Mouse (Mus musculus) heart, embryonic 14.5 days (tissue): ENCODE measurements around the gene Tmem81. TPM values are rescaled to one million over a fixed set of nuclear protein-coding genes. Genes with fewer than 3 reads are reported as not detected.

Experiments used
- ATAC-seq: fragments of 200-750 bp; cut with Nextera tagmentation; 2 replicates; pipeline ENCODE4 v1.8.0; 2017; ENCODE audit warnings: low read depth, moderate TSS enrichment; ENCODE audit not compliant: insufficient number of reproducible peaks, insufficient read depth, low FRiP score
- H3K27ac ChIP-seq, 2 experiments: fragments of 200-500 bp in 1 of 2; fragments of 300-500 bp in 1 of 2; sonication (generic) in 1 of 2; replicated peaks in 1 of 2; 2 replicates each; pipeline ENCODE4 v1.5.1; 2012 to 2014; ENCODE audit warnings: low read depth in 2 of 2, low read length in 2 of 2, control low read depth in 1 of 2, mild to moderate bottlenecking in 1 of 2, mixed read lengths in 1 of 2; ENCODE audit not compliant: control insufficient read depth in 1 of 2, insufficient read depth in 1 of 2
- H3K27me3 ChIP-seq: fragments of 300-500 bp; sonication (generic); 2 replicates; pipeline ENCODE4 v1.6.1; 2014; ENCODE audit warnings: mild to moderate bottlenecking, low read length, control low read depth; ENCODE audit not compliant: control insufficient read depth, insufficient read depth
- H3K36me3 ChIP-seq: fragments of 300-500 bp; sonication (generic); 2 replicates; pipeline ENCODE4 v1.6.1; 2014; ENCODE audit warnings: mild to moderate bottlenecking, control low read depth, low read length, mixed read lengths; ENCODE audit not compliant: control insufficient read depth, insufficient read depth
- H3K4me1 ChIP-seq, 2 experiments: fragments of 200-500 bp in 1 of 2; fragments of 300-500 bp in 1 of 2; sonication (generic) in 1 of 2; 2 replicates each; pipeline ENCODE4 v1.6.1; 2012 to 2014; ENCODE audit warnings: low read length in 2 of 2, control low read depth in 1 of 2, mixed read lengths in 1 of 2; ENCODE audit not compliant: control insufficient read depth in 2 of 2, insufficient read depth in 2 of 2
- H3K4me2 ChIP-seq: fragments of 300-500 bp; sonication (generic); 2 replicates; pipeline ENCODE4 v1.6.1; 2014; ENCODE audit warnings: mild to moderate bottlenecking, low read length
- H3K4me3 ChIP-seq, 2 experiments: fragments of 200-500 bp in 1 of 2; fragments of 300-500 bp in 1 of 2; sonication (generic) in 1 of 2; 2 replicates each; pipeline ENCODE4 v1.5.1; 2012 to 2014; ENCODE audit warnings: low read length in 2 of 2, mild to moderate bottlenecking in 2 of 2, control low read depth in 1 of 2, low read depth in 1 of 2, moderate library complexity in 1 of 2; ENCODE audit not compliant: control insufficient read depth in 1 of 2, insufficient read depth in 1 of 2
- H3K9ac ChIP-seq: fragments of 300-500 bp; sonication (generic); 2 replicates; pipeline ENCODE4 v1.6.1; 2014; ENCODE audit warnings: mild to moderate bottlenecking, low read length
- H3K9me3 ChIP-seq: fragments of 300-500 bp; sonication (generic); 2 replicates; pipeline ENCODE4 v1.6.1; 2016; ENCODE audit warnings: low read length, control low read depth; ENCODE audit not compliant: control insufficient read depth
- WGBS: fragments of 180-500 bp; shearing (Covaris S2); extraction: QIAGEN DNeasy Blood & Tissue Kit; methylation state at CpG from one replicate; pipeline ENCODE4 v1.1.7; 2014; 5-methylcytosine and 5-hydroxymethylcytosine counted together
- polyA plus RNA-seq: library from polyadenylated mRNA; unstranded; fragments of >200 nt; fragmentation: Nextera tagmentation; extraction: Ambion mirVana; gene quantifications from 2 replicates; pipeline ENCODE4 v1.2.1, GENCODE M21; 2014

The Tmem81 gene
- polyA plus RNA-seq, 1 experiment from 2014 or later: 1.1 TPM

- Histone ChIP-seq H3K27me3 (peaks cover 42% of the 10 kb centered on the region), H3K4me3 (no peak overlapping the region), H3K27ac (no peak overlapping the region), H3K9me3 (no peaks in the 10 kb centered on the region), H3K9ac (no peak overlapping the region), H3K36me3 (no peaks in the 10 kb centered on the region), H3K4me2 (no peak overlapping the region), H3K4me1 (peaks cover 0 to 2% of the 10 kb centered on the region in 2 experiments; a peak in 1 of 4 replicates)
- ATAC-seq: no peak
- WGBS: 78% methylated on average over 19 of the region's 19 CpGs
Measured at GRCm38 (mm10) chr1:132528647-132529334, 22.8 kb downstream of the Tmem81 start.

GRCm38 (mm10) chr1:132530631-132531191 lies 24.7 kb downstream of the Tmem81 start:
- Histone ChIP-seq H3K9ac (no peak overlapping the region), H3K27me3 (peaks cover 49% of the 10 kb centered on the region), H3K27ac (no peak overlapping the region), H3K36me3 (no peaks in the 10 kb centered on the region), H3K4me2 (no peak overlapping the region), H3K4me3 (no peak overlapping the region), H3K9me3 (no peaks in the 10 kb centered on the region), H3K4me1 (peaks cover 0 to 2% of the 10 kb centered on the region in 2 experiments; a peak in 1 of 4 replicates)
- 11% methylated on average over 5 of the region's 5 CpGs for WGBS
- ATAC-seq: no peak

GRCm38 (mm10) chr1:132532521-132532920 lies 26.5 kb downstream of the Tmem81 start:
- 52% methylated on average over 9 of the region's 9 CpGs for WGBS
- Histone ChIP-seq H3K9me3 (no peaks in the 10 kb centered on the region), H3K4me1 (no peaks in the 10 kb centered on the region; a peak in 1 of 4 replicates), H3K27ac (no peak overlapping the region), H3K9ac (no peak overlapping the region), H3K4me3 (no peak overlapping the region), H3K36me3 (no peaks in the 10 kb centered on the region), H3K4me2 (no peak overlapping the region), H3K27me3 (peaks cover 48% of the 10 kb centered on the region)
- no peak for ATAC-seq

GRCm38 (mm10) chr1:132533840-132534239 lies 27.8 kb downstream of the Tmem81 start:
- H3K27ac ChIP-seq: no peak overlapping the region
- 6% methylated on average over 8 of the region's 8 CpGs for WGBS
- peaks cover 56% of the 10 kb centered on the region for H3K27me3 ChIP-seq
- no peak for ATAC-seq
- H3K4me3 ChIP-seq: no peak overlapping the region
- no peaks in the 10 kb centered on the region for H3K9me3 ChIP-seq
- H3K4me1 ChIP-seq: no peaks in the 10 kb centered on the region; a peak in 1 of 4 replicates
- no peaks in the 10 kb centered on the region for H3K36me3 ChIP-seq
- H3K4me2 ChIP-seq: no peak overlapping the region
- no peak overlapping the region for H3K9ac ChIP-seq

GRCm38 (mm10) chr1:132535541-132535940 lies 29.5 kb downstream of the Tmem81 start:
- ATAC-seq: no peak
- no peak overlapping the region for H3K27ac ChIP-seq
- no peaks in the 10 kb centered on the region for H3K36me3 ChIP-seq
- no peak overlapping the region for H3K9ac ChIP-seq
- H3K4me3 ChIP-seq: no peak overlapping the region
- no peaks in the 10 kb centered on the region; a peak in 1 of 4 replicates for H3K4me1 ChIP-seq
- peaks cover 72% of the 10 kb centered on the region for H3K27me3 ChIP-seq
- WGBS: 91% methylated on average over 4 of the region's 4 CpGs
- no peak overlapping the region for H3K4me2 ChIP-seq
- H3K9me3 ChIP-seq: no peaks in the 10 kb centered on the region

GRCm38 (mm10) chr1:132536416-132536815 lies 30.4 kb downstream of the Tmem81 start:
- Histone ChIP-seq H3K9ac (no peak overlapping the region), H3K4me3 (no peak overlapping the region), H3K27ac (no peak overlapping the region), H3K9me3 (no peaks in the 10 kb centered on the region), H3K4me2 (no peak overlapping the region), H3K36me3 (no peaks in the 10 kb centered on the region), H3K4me1 (peaks cover 0 to 5% of the 10 kb centered on the region in 2 experiments; a peak in 2 of 4 replicates), H3K27me3 (peaks cover 80% of the 10 kb centered on the region)
- ATAC-seq: no peak
- WGBS: 74% methylated on average over 3 of the region's 3 CpGs

- Histone ChIP-seq H3K4me2 (no peak overlapping the region), H3K9me3 (no peaks in the 10 kb centered on the region), H3K36me3 (no peaks in the 10 kb centered on the region), H3K9ac (no peak overlapping the region), H3K27ac (no peak overlapping the region), H3K4me1 (peaks cover 4 to 5% of the 10 kb centered on the region in 2 experiments; a peak in 2 of 4 replicates), H3K4me3 (no peak overlapping the region), H3K27me3 (peaks cover 80% of the 10 kb centered on the region)
- ATAC-seq: no peak
- 79% methylated on average over 5 of the region's 5 CpGs for WGBS
Measured at GRCm38 (mm10) chr1:132537736-132538135, 31.7 kb downstream of the Tmem81 start.
